Mouse (Mus musculus): Measurements from ENCODE around the gene Gp5.
"Not testable (repeated sequence)": the region's sequence is repeated elsewhere in the genome, so short reads cannot be mapped to it uniquely, and the experiment has no call there.

The Gp5 gene

DNA sequence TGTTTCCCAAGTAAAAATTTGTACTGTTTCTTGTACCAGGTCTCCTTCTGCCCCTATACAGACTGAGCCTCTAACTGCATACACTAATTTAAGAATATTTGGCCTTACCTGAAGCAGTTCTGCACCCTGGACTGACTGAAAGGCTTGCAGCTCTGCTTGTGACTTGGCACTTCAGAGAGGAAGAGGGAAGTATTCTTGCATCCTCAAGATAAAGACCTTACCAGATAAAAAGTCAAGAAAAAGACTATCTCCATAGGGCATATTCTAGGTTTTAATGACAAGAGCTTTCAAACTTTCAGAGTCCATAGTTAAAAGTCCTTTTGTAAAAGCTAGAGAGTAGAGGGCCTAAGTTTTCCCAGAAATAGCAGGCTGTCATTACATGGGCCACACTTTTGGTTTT is at the start of gene Gp5:
Gp5 (minus strand) TSS at position 133 of the 400 bp plus-strand sequence.
- in situ Hi-C loops (cut with MboI; ENCODE audit: low pct_unique_long_range_greater_than_20kb in 1 of 2, low sequenced_read_pairs in 2 of 2, unreplicated experiment in 1 of 2): no loop called here

DNA sequence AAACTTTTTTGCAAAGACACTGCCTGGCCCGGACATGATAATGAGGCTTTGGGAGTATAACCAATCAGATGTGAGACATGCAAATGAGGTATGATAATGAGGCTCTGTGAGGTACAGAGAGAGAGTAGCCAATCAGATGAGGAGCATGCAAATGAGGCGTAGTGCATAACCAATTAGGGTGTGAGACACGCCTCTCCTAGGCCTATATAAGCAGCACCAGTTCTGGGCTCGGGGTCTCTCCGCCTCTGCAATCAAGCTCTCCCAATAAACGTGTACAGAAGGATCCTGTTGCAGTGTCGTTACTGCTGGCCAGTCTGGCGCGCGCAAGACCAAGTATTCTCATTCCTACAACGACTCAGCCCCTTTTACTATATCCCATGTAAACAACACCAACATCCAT is 42.9 kb upstream of the Gp5 start:
- in situ Hi-C loops (cut with MboI; ENCODE audit: low pct_unique_long_range_greater_than_20kb in 1 of 2, low sequenced_read_pairs in 2 of 2, unreplicated experiment in 1 of 2): not testable (repeated sequence)

DNA sequence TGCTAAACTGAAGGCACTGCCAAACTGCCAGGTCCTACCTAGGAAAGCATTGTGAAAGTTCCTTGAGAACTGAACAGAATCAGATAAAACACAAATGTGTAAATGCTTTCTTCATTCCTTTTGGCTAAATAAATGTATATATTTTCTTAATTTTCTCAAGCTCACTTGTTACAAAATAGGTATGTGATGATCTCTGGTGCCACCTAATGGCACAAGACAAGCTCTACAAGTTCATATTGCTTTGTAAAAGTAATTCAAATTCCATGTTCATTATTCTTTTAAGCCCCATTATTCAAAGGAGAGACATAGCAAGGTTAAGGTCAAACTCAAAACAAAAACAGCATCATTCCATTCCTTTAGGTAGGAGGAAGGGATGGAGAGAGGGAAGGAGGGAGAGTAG is 3.7 kb upstream of the Gp5 start:
- in situ Hi-C loops (cut with MboI; ENCODE audit: low pct_unique_long_range_greater_than_20kb in 1 of 2, low sequenced_read_pairs in 2 of 2, unreplicated experiment in 1 of 2): no loop called here

DNA sequence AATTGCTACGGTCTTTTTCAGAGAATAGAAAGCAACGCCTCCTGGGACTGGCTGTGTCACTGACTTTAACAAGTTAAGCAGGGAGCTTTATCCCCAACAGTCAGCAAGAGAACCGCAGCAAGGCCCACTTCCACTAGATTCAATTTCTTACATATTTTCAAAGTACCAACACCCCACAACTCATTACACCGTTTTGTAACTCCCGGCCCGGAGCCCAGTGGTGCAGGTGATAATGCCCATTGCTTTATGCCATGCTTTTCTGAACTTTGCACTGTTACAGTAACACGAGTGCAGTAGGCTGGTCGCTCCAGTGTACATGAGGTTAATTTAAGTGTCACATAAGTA is 436 bp downstream of the Gp5 start:
- in situ Hi-C loops (cut with MboI; ENCODE audit: low pct_unique_long_range_greater_than_20kb in 1 of 2, low sequenced_read_pairs in 2 of 2, unreplicated experiment in 1 of 2): no loop called here

DNA sequence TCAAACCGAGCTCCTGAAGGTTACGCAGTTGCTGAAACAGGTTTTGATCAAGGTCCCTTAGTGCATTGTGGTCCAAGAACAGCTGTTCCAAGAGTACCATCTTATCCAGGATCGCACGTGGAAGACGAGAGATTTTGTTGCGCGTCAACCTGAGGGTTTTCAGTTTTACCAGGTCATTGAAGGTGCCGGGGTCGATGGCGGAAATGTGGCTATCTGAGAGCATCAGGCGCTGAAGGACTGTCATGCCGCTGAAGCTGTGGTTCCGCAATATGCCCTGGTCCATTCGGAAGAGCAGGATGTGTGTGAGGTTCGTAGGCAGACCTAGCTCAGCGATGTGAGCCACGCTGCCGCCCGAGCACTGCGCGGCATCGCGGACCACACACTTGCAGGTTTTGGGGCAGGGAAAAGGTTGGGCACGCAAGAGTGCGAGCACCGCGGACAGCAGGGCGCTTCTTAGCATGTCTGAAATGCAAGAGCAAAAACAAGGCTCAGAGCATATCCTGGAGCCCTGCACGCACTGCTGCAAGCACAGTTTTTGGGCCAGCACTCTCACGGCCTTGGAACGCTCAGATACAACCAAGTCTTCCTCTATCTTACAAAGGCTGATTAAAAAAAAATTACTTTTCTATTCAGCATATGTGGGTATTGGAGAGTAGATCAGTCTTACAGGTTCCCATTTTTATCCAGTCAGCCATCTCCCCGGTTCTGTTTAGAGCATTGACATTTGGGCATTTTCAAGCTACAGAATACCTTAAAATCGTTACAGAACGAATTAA is 996 bp downstream of the Gp5 start:
- in situ Hi-C loops (cut with MboI; ENCODE audit: low pct_unique_long_range_greater_than_20kb in 1 of 2, low sequenced_read_pairs in 2 of 2, unreplicated experiment in 1 of 2): loop anchor here in 1 of 2 experiments (10.0 kb wide), 1 partner anchor 55 kb away; no protein-coding TSS in a partner anchor

DNA sequence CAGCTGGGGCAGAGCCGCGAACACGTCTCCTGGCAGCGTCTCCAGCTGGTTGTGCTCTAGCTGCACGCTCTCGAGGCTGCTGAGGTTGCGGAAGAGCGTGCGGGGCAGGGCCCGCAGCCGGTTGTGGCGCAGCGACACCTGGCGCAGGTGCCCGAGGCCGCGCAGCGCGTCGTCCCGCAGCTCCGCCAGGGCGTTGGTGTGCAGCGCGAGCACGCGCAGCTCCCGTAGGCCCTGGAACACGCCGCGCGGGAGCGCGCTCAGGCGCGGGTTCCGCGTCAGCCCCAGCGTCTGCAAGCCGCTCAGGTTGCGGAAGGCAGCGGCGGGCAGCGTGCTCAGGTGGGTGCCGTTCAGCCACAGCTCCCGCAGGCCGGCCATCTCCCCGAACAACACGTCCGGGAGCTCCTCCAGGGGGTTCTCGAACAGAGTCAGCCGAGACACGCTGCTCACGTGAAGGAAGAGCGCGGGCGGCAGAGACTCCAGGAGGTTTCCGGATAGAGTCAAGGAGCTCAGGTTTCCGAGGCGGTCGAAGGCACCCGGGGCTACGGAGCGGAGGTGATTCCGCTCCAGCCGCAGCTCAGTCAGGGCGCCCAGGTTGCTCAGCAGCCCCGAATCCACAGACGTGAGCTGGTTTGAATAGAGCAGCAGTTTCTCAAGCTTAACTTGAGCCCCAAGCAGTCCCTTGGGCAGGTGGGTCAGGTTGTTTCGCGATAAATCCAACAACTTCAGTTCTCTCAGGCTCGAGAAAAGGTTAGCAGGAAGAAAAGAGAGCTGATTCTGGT is 1.8 kb downstream of the Gp5 start:
- in situ Hi-C loops (cut with MboI; ENCODE audit: low pct_unique_long_range_greater_than_20kb in 1 of 2, low sequenced_read_pairs in 2 of 2, unreplicated experiment in 1 of 2): loop anchor here in 1 of 2 experiments (10.0 kb wide), 1 partner anchor 54 kb away; no protein-coding TSS in a partner anchor

DNA sequence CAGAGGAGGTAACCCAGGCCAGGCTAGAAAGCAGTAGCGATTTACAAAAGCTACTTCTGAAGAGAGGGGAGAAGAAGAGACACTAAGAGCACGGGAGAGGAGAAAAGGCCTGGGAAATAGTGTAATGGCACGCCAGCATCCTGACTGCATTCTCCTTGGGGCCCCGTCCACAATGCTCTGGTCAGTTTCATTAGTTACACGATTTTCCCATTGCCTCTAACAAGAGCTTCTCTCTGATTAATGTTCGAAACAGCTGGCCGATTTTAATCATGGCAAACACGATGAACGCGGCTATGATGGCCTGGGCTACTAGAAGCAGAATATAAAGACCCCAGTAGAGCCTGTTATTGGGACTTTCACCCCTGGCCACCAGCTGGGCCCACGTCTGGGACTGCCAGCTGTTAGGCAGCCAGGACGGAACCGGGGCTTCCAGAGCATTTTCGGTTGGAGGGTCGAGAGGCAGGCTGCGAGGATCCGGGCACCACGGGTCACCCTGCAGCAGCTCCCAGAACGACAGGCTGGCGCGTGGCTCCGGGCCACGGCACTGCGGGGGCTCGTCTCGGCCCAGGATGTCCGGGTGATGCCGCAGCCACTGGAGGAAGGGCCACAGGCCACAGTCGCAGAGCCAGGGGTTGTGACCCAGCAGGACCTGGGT is 2.5 kb downstream of the Gp5 start:
- in situ Hi-C loops (cut with MboI; ENCODE audit: low pct_unique_long_range_greater_than_20kb in 1 of 2, low sequenced_read_pairs in 2 of 2, unreplicated experiment in 1 of 2): loop anchor here in 1 of 2 experiments (10.0 kb wide), 1 partner anchor 53 kb away; no protein-coding TSS in a partner anchor

DNA sequence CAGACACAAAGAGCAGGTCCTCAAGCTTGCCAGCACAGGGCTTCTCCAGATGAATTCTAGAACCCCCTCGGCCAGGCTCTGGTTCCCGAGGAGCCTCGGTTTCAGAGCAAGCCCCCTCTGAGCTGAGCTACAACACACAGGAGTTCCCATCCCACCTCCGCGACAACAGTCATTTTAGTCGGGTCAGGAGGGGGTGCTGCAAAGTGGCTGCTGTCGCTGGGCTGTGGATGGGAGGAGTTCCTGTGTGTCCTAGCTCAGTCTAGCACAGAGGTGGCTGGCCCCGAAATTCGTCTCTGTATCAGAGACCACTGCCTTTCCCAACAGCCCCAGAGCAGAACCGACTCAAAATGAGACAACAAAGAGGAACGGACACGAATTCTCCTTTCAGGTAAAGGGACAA is 3.3 kb downstream of the Gp5 start:
- in situ Hi-C loops (cut with MboI; ENCODE audit: low pct_unique_long_range_greater_than_20kb in 1 of 2, low sequenced_read_pairs in 2 of 2, unreplicated experiment in 1 of 2): loop anchor here in 1 of 2 experiments (10.0 kb wide), 1 partner anchor 53 kb away; no protein-coding TSS in a partner anchor

DNA sequence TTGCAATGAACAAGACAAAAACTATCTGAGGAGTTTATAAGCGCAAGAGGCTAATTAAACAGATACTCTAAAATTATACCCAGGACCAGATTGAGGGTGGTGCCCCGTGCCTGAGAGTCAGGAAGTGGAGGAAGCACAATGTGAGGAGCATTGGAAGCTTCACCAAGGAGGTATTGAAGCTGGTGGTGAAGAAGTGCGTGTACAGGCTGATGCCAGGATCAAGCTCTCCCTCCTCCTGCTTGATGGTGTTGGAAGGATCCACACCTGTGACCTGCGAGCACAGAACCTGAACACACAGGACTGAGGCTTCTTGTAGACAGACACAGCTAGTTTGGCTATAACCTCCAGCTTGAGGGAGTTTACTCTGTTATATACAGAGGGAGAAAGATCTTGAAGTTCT is 4.5 kb downstream of the Gp5 start:
- in situ Hi-C loops (cut with MboI; ENCODE audit: low pct_unique_long_range_greater_than_20kb in 1 of 2, low sequenced_read_pairs in 2 of 2, unreplicated experiment in 1 of 2): loop anchor here in 1 of 2 experiments (10.0 kb wide), 1 partner anchor 51 kb away; no protein-coding TSS in a partner anchor

DNA sequence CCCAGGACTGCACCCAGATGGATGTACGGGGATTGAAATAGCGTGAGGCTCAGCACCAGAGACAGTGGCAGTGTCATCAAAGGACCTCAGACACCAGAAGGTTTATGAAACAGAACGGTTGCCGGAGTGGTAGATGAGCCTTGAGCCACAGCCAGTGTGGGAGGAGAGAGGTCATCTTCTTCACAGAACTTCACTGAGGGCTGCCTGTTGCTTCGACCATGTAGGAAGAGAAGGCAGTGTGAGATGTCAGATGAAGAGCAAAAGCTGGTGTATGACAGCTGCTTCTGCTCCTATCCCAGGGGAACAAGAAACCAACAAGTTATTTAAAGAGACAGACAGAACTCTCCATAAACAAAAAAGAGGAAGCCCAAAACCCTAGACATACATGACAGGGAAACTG is 6.3 kb downstream of the Gp5 start:
- in situ Hi-C loops (cut with MboI; ENCODE audit: low pct_unique_long_range_greater_than_20kb in 1 of 2, low sequenced_read_pairs in 2 of 2, unreplicated experiment in 1 of 2): loop anchor here in 1 of 2 experiments (10.0 kb wide), 1 partner anchor 49 kb away; no protein-coding TSS in a partner anchor

DNA sequence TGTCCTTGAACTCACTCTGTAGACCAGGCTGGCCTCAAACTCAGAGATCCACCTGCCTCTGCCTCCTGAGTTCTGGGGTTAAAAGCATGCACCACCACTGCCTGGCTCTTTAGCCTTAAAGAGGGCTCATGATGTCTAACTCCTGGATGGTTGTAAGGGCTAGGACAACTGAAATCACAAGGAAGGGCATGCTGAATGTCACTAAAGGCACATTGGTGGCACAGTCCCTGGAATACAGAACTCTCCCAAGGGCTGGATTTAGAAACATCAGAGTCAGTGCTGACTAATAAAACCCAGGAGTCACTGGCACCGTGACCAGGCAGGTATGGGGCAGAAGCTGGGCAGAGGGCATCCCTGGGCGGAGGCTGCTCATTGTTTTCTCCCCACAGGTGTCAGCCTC is 7.2 kb downstream of the Gp5 start:
- in situ Hi-C loops (cut with MboI; ENCODE audit: low pct_unique_long_range_greater_than_20kb in 1 of 2, low sequenced_read_pairs in 2 of 2, unreplicated experiment in 1 of 2): loop anchor here in 1 of 2 experiments (10.0 kb wide), 1 partner anchor 49 kb away; no protein-coding TSS in a partner anchor

DNA sequence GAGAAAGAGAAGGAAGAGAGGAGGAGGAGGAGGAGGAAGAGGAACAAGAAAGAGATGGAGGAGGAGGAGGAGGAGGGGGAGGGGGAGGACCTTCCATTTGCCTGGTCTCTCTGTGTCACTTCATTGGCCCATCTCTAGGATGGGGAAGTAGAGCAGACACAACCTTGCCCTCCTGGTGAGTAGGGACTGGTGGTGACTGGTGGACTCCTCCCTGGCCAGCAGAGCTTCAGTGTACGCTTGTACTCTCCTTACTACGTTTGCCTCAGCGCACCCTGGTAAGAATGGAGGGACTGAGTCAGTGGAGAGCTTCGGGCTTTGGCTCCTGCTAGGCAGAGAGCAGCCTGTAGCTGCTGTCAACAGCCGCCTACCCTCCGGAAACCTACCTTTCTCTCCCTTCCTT is 7.9 kb downstream of the Gp5 start:
- in situ Hi-C loops (cut with MboI; ENCODE audit: low pct_unique_long_range_greater_than_20kb in 1 of 2, low sequenced_read_pairs in 2 of 2, unreplicated experiment in 1 of 2): loop anchor here in 1 of 2 experiments (10.0 kb wide), 1 partner anchor 48 kb away; no protein-coding TSS in a partner anchor

DNA sequence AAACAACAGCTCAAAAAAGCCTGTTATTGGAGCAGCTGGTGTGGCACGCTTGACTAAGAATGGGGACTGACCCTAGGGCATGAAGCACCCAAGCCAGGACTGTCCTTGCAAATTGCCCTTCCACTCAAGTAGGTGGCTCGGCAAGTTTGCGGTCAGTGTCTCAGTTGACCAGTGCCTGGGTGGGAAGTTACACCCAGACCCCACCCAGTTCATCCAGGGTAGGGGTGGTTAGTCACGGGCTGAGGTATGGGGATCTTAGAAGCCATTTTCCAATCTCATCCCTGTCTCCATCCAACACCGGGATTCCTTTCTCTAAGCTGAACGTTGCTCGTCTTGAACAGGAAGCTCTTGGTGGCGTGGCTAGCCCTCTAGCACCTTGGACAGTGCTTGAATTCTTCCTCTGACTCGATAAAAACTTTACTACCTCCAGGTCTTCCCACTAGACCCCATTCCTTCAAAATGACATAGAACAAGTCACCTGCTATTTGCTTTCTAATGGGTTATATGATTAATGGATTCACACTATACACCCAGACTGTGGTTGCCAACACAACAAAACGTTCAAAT is 10.8 kb downstream of the Gp5 start:
- in situ Hi-C loops (cut with MboI; ENCODE audit: low pct_unique_long_range_greater_than_20kb in 1 of 2, low sequenced_read_pairs in 2 of 2, unreplicated experiment in 1 of 2): loop anchor here in 1 of 2 experiments (10.0 kb wide), 1 partner anchor 45 kb away; no protein-coding TSS in a partner anchor

DNA sequence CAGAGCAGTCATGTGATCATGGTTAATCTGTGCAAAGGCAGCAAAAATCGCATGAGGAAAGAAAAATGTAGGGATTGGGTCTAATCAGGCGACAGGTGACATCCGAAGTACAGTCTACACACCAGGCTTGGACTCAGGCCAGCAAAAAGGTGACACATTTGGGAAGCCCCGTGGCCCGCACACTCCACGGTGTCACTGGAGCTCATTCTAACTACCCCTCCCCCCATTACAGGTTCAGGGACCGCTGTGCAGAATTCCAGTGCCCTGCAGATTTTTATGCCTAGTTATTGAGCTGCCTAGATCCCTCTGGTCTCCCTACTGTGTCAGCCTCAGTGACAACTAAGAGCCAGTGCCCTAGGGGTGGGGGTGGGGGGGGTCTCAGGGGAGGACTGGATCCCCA is 13.1 kb downstream of the Gp5 start:
- in situ Hi-C loops (cut with MboI; ENCODE audit: low pct_unique_long_range_greater_than_20kb in 1 of 2, low sequenced_read_pairs in 2 of 2, unreplicated experiment in 1 of 2): no loop called here

DNA sequence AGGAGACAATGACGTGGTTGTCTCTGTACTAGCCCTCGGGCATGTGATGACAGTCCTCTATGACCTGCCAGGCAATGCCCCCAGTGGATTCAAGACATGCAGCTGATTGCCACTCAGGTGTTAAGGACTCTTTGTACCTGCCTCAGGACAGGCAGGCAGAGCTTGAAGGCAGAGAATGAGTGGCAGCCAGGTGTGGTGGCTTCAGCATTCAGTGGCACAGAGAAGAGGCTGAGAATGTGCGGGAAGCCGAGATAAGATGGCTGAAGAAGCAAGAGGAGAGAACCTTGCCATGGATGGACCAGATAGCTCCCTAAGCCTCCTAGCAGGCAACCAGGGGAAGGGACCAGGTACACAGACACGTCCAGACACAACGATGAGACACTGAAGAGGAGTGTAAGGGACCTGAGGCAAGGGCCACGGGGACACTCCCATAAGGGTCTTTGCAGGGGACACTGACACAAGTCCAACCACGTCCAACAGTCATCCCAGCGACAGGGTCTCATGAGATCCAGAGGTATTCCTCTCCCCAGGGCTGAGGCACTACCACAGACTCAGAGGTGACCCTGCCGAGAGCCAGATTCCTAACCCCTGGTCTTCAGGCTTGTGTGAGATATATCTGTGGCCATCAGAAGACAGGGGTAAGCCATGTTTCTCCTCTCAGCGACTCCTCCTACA is 13.8 kb downstream of the Gp5 start:
- in situ Hi-C loops (cut with MboI; ENCODE audit: low pct_unique_long_range_greater_than_20kb in 1 of 2, low sequenced_read_pairs in 2 of 2, unreplicated experiment in 1 of 2): no loop called here

DNA sequence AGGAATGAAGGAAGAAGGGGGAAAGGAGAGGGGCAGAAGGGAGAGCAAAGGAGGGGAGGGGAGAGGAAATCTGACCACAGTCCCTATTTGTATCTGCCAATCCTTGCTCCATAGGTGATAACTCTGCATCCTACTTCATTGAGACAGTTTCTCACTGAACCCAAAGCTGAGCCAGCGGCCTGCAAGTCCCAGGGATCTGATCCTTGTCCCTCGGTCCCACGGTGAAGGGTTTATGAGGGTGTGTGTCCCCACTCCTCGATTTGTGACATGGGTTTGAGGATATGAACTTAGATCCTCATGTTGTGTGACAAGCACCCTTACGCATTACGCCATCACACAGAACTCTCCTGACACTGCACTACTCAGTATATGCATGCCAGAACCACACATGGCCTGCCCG is 15.5 kb downstream of the Gp5 start:
- in situ Hi-C loops (cut with MboI; ENCODE audit: low pct_unique_long_range_greater_than_20kb in 1 of 2, low sequenced_read_pairs in 2 of 2, unreplicated experiment in 1 of 2): no loop called here

DNA sequence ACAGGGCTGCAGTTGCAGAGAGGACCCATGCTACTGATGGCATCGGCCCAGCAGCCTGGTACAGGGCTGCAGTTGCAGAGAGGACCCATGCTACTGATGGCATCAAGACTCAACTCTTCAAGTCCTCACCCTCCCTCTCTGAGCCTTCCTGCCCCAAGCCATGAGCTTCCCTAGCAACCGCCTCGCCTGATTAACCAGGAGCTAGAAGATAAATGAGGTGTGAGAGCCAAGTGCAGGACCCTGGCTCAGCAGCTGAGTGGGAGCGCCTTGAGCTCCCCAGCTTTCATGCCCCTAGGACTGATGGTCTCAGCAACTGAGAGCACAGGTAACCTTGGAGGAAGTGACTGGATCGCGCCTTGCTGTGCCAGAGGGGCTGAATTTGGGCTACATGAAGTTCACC is 20.1 kb downstream of the Gp5 start:
- in situ Hi-C loops (cut with MboI; ENCODE audit: low pct_unique_long_range_greater_than_20kb in 1 of 2, low sequenced_read_pairs in 2 of 2, unreplicated experiment in 1 of 2): no loop called here

DNA sequence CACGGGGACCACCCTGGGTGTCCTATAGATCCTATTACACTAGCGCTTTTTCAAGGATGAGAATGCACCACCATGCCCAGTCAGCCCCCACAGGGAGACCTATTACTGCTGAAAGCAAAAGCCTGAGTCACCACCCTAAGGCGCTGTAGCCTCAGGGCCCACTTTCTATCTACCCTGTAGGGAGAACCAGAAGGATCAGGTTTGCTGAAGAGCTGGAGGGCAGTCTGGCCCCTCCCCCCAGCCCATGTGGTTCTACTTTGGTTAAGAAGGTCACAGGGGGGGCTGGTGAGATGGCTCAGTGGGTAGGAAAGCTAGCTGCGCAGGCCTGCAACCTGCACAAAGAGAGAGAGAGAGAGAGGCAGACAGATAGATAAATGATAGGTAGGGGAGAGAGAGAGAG is 24.9 kb downstream of the Gp5 start:
- in situ Hi-C loops (cut with MboI; ENCODE audit: low pct_unique_long_range_greater_than_20kb in 1 of 2, low sequenced_read_pairs in 2 of 2, unreplicated experiment in 1 of 2): no loop called here

Data from mouse embryonic stem cell (cell line).